Mouse (Mus musculus): ENCODE measurements around the gene Atp5g3. TPM values are rescaled to one million over a fixed set of nuclear protein-coding genes. Genes with fewer than 3 reads are reported as not detected.
"Not testable (repeated sequence)": the region's sequence is repeated elsewhere in the genome, so short reads cannot be mapped to it uniquely, and the experiment has no call there.

Gene Atp5g3
- polyA plus RNA-seq, 1 experiment from 2014 or later = 1,475 TPM

DNA sequence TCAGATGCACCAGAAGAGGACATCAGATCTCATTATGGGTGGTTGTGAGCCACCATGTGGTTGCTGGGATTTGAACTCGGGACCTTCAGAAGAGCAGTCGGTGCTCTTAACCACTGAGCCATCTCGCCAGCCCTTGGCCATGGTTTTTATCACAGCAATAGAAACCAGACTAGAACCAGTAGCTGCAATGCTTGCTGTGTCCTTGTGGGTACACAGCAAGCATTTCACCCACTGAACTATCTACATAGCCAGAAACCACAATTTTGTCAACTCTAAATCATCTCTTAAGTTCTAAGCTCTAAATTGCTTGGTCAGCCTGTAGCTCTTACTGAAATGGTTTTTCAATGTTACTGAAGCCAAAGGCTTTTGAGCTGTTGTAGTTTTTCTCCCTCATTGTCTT is 8.8 kb downstream of the Atp5g3 start:
- H3K4me2 ChIP-seq (replicated peaks; ENCODE audit: low read depth, low read length); H3K27ac ChIP-seq (ENCODE audit: low read length); H3K27me3 ChIP-seq (ENCODE audit: insufficient read depth, low read length); H3K4me3 ChIP-seq (ENCODE audit: low read length); H3K9me3 ChIP-seq (ENCODE audit: low read length); H3K9ac ChIP-seq (replicated peaks; ENCODE audit: low read length); H3K4me1 ChIP-seq (ENCODE audit: insufficient read depth, low read length); ATAC-seq (ENCODE audit: low FRiP score, low TSS enrichment): not testable (repeated sequence)
- H3K36me3 ChIP-seq (ENCODE audit: insufficient read depth, low read length) = peaks cover 12% of the 10 kb centered on the region
- 96% methylated on average over 3 of the region's 3 CpGs for WGBS

DNA sequence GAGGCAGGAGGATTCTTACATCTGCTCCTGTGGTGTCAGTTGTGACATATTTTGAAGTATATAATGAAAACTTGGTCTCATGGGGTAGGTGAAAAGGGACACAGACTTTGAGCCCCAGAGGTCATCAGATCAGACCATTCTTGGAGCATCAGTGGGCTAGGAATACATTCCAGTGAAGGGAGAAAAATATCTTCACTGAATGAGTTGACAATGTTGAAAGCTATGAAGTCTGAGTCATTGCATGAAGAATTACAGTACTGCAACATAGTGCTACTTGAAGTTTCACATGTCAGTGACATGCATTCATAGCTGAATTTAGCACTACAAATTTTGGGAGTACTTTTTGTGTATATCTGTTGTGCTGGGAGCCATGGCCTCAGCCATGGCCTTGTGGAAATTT is 10.0 kb downstream of the Atp5g3 start:
- no peak for ATAC-seq (ENCODE audit: low FRiP score, low TSS enrichment)
- Histone ChIP-seq H3K27me3 (ENCODE audit: insufficient read depth, low read length) (no peaks in the 10 kb centered on the region), H3K27ac (ENCODE audit: low read length) (no peak overlapping the region), H3K4me3 (ENCODE audit: low read length) (no peak overlapping the region), H3K9me3 (ENCODE audit: low read length) (no peaks in the 10 kb centered on the region), H3K9ac (replicated peaks; ENCODE audit: low read length) (no peak overlapping the region), H3K4me1 (ENCODE audit: insufficient read depth, low read length) (no peaks in the 10 kb centered on the region), H3K36me3 (ENCODE audit: insufficient read depth, low read length) (peaks cover under 1% of the 10 kb centered on the region; the same call in 1 of the 2 replicates), H3K4me2 (replicated peaks; ENCODE audit: low read depth, low read length) (no peak overlapping the region)

DNA sequence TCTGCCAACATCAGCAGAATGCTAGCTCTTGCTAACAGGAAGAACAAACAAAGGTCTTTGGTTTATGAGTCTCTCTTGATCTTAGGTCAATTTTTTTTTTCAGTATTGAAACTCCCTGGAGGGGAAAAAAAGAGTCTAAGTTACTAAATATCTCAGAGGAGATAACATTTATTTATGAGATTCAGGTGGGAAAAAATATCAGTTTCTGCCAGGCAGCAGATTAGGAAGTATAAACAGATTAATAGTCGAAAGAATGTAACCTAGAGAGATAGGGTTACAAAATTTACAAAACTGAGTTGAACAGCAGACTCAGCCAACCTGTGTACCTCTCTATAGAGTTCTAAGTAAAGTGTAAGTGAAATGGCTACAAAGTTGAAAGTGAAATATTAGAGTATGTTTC is 10.8 kb downstream of the Atp5g3 start:
- Histone ChIP-seq H3K4me2 (replicated peaks; ENCODE audit: low read depth, low read length) (no peak overlapping the region), H3K9me3 (ENCODE audit: low read length) (no peaks in the 10 kb centered on the region), H3K4me3 (ENCODE audit: low read length) (no peak overlapping the region), H3K27ac (ENCODE audit: low read length) (no peak overlapping the region), H3K9ac (replicated peaks; ENCODE audit: low read length) (no peak overlapping the region), H3K4me1 (ENCODE audit: insufficient read depth, low read length) (no peaks in the 10 kb centered on the region), H3K27me3 (ENCODE audit: insufficient read depth, low read length) (no peaks in the 10 kb centered on the region), H3K36me3 (ENCODE audit: insufficient read depth, low read length) (no peaks in the 10 kb centered on the region)
- WGBS = 49% methylated on average over 1 of the region's 1 CpGs
- ATAC-seq (ENCODE audit: low FRiP score, low TSS enrichment) = no peak

DNA sequence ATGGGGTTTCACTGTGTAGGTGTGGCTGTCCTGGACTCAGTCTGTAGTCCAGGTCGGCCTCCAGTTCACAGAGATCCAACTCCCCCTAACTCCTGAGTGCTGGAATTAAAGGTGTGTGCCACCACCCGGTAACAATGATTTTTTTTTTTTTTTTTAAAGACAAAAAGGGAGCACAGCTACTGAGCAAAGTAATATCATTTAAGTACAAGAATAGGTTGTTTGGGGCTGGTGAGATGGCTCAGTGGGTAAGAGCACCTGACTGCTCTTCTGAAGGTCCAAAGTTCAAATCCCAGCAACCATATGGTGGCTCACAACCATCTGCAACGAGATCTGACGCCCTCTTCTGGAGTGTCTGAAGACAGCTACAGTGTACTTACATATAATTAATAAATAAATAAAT is 14.2 kb downstream of the Atp5g3 start:
- H3K4me1 ChIP-seq (ENCODE audit: insufficient read depth, low read length); ATAC-seq (ENCODE audit: low FRiP score, low TSS enrichment); H3K4me3 ChIP-seq (ENCODE audit: low read length); H3K9me3 ChIP-seq (ENCODE audit: low read length); H3K4me2 ChIP-seq (replicated peaks; ENCODE audit: low read depth, low read length); H3K36me3 ChIP-seq (ENCODE audit: insufficient read depth, low read length); H3K27me3 ChIP-seq (ENCODE audit: insufficient read depth, low read length); H3K27ac ChIP-seq (ENCODE audit: low read length); H3K9ac ChIP-seq (replicated peaks; ENCODE audit: low read length): not testable (repeated sequence)
- WGBS = 66% methylated on average over 4 of the region's 4 CpGs

DNA sequence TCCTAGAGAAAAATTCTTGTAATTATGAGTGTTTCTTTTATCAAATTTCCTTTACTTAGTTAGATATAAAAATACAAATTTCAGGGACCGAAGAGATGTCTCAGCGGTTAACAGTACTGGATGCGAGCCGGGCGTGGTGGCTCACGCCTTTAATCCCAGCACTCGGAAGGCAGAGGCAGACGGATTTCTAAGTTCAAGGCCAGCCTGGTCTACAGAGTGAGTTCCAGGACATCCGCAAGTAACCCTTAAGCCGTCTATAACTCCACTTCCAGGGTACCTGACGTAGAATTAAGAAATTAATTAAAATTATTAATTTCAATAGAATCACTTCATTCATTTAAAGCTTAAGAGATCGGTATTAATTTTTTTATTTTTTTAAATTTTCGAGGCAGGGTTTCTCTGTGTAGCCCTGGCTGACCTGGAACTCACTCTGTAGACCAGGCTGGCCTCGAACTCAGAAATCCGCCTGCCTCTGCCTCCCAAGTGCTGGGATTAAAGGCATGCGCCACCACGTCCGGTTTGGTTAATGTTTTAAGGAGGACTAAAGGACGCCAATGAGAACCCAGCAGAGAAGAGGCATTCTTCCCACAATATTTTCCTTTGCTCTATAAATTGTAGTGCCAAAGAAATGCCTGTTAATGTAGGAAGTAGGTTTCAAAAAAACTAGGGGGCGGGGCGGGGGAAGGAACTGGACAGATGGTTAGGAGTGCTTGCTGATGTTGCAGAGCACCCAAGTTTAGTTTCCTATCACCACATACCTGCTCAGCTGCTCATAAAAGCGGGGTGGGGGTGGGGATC is 17.5 kb downstream of the Atp5g3 start:
- ATAC-seq (ENCODE audit: low FRiP score, low TSS enrichment) = no peak
- Histone ChIP-seq H3K4me3 (ENCODE audit: low read length) (peak overlapping the region; percentile 99), H3K4me2 (replicated peaks; ENCODE audit: low read depth, low read length) (peak overlapping the region; percentile 63), H3K36me3 (ENCODE audit: insufficient read depth, low read length) (no peaks in the 10 kb centered on the region), H3K27me3 (ENCODE audit: insufficient read depth, low read length) (no peaks in the 10 kb centered on the region), H3K4me1 (ENCODE audit: insufficient read depth, low read length) (peaks cover 9% of the 10 kb centered on the region; the same call in 1 of the 2 replicates), H3K9ac (replicated peaks; ENCODE audit: low read length) (peak overlapping the region; percentile 80), H3K27ac (ENCODE audit: low read length) (peak overlapping the region; percentile 84; the same call in 1 of the 2 replicates), H3K9me3 (ENCODE audit: low read length) (no peaks in the 10 kb centered on the region)
- 65% methylated on average over 22 of the region's 22 CpGs for WGBS

DNA sequence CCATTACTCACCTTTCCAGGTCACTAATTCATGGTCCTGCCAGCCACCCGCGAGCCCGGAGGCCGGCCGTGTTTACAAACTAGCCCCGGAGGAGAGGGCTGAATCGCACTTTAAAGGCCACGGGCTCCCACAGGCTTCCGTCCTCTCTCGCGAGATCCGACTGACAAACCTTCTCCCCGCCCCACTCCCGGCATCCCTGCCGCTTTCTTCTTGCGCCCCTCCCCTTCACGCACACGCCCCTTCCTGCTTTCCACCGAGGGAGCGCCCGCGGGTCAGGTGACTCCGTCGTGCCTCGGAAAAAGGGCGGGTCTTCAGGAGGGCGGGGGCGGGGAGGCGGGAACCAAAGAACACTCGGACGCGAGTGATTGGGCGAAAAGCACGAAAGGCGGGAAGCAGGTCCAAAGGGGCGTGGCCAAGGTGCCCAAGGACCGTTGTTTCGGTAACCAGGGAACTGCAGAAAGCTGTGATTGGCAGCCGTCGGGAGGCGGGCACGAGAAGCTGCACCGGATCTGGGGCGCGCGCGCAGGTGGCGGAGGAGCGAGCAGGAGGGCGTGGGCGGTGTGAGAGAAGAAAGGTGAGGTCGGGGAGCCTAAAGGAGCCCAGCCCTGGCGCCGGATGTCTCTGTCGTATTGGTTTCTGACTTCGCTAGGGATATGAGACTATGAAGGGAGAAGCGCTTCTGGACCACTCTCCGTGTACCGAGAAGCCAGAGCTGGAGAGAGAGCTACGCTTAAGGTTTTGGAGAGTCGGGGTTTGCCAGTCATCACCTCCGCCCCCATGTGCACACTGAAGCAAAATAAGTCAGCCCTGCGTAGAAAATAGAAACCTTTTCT is 18.4 kb downstream of the Atp5g3 start, which contains the start of gene Atf2:
TSS of gene Atf2 (minus strand) at position 176 of the 833 bp plus-strand sequence.
- peak; percentile 97 for ATAC-seq (ENCODE audit: low FRiP score, low TSS enrichment)
- H3K4me3 ChIP-seq (ENCODE audit: low read length) = peak within 1 kb of the TSS; percentile 99
- no peaks in the 10 kb centered on the region for H3K9me3 ChIP-seq (ENCODE audit: low read length)
- peak within 1 kb of the TSS; percentile 80 for H3K4me2 ChIP-seq (replicated peaks; ENCODE audit: low read depth, low read length)
- 0% methylated on average over 62 of the region's 63 CpGs for WGBS
- no peaks in the 10 kb centered on the region for H3K27me3 ChIP-seq (ENCODE audit: insufficient read depth, low read length)
- peaks cover 9% of the 10 kb centered on the region; the same call in 1 of the 2 replicates for H3K4me1 ChIP-seq (ENCODE audit: insufficient read depth, low read length)
- peak within 1 kb of the TSS; percentile 99 for H3K9ac ChIP-seq (replicated peaks; ENCODE audit: low read length)
- peak within 1 kb of the TSS; percentile 93 for H3K27ac ChIP-seq (ENCODE audit: low read length)
- no peaks in the 10 kb centered on the region for H3K36me3 ChIP-seq (ENCODE audit: insufficient read depth, low read length)

DNA sequence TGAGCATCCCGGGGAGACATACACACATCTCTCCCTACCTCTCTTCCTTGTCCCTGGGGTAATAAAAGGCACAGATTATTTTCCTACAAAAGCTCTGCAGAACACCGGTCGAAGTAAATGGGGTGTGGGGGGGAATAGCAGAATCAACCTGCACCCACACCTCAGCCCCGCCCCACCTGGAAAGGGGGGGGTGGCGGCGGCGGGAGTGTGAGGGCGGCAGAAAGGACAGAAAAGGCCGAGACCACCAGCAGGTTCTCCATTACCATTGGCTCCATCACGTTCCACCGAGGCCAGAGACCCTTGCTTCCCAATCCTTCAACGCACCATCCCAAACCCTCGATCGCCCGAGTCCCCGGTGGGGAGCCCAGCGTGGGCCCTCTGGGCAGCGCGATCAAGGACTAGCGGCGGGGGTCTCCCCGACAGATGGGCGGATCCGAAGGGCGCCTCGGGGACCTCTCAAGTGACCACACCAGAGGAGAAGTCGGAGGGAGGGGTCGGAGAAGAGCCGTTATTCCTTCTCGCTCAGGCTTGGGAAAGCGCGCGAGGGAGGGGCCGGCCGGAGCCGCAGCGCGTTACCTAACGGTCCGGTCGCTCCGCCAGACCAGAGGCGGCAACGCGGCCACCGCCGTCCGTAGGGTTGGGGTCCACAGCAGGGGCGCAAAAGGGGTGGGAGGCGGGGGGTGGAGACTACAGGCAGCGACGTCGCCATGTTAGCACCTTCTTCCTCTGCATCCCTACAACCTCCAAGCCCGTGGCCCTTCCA is 19.2 kb downstream of the Atp5g3 start:
- under 1% methylated on average over 51 of the region's 54 CpGs for WGBS

DNA sequence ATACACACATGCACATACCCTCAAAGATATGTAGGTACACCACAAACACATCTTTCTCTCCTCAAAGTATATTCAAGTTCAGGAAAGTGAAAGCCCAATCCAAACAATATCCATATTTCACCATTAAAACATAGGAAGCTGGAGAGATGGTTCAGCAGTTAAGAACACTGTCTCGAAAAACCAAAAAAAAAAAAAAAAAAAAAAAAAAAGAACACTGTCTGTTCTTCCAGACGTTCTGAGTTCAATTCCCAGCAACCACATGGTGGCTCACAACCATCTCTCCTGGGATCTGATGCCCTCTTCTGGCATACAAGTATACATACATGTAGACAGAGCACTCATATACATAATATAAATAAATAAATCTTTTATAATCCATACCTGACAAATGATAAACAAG is 25.1 kb downstream of the Atp5g3 start:
- Histone ChIP-seq H3K27ac (ENCODE audit: low read length) (no peak overlapping the region), H3K4me2 (replicated peaks; ENCODE audit: low read depth, low read length) (no peak overlapping the region), H3K27me3 (ENCODE audit: insufficient read depth, low read length) (no peaks in the 10 kb centered on the region), H3K9me3 (ENCODE audit: low read length) (no peaks in the 10 kb centered on the region), H3K36me3 (ENCODE audit: insufficient read depth, low read length) (no peaks in the 10 kb centered on the region), H3K9ac (replicated peaks; ENCODE audit: low read length) (no peak overlapping the region), H3K4me1 (ENCODE audit: insufficient read depth, low read length) (0 out of 2 replicates have a peak, but pooled peaks cover 5% of the 10 kb centered on the region), H3K4me3 (ENCODE audit: low read length) (no peak overlapping the region)
- 88% methylated on average over 2 of the region's 2 CpGs for WGBS
- no peak for ATAC-seq (ENCODE audit: low FRiP score, low TSS enrichment)

More for the DNA sequence above, 19.2 kb downstream of the Atp5g3 start:
- no peaks in the 10 kb centered on the region for H3K9me3 ChIP-seq (ENCODE audit: low read length)
- H3K4me2 ChIP-seq (replicated peaks; ENCODE audit: low read depth, low read length) = peak overlapping the region; percentile 80
- peaks cover 9% of the 10 kb centered on the region; the same call in 1 of the 2 replicates for H3K4me1 ChIP-seq (ENCODE audit: insufficient read depth, low read length)
- no peak; the same call in 1 of the 2 replicates for ATAC-seq (ENCODE audit: low FRiP score, low TSS enrichment)
- peak overlapping the region; percentile 93 for H3K27ac ChIP-seq (ENCODE audit: low read length)
- H3K9ac ChIP-seq (replicated peaks; ENCODE audit: low read length) = peak overlapping the region; percentile 99
- no peaks in the 10 kb centered on the region for H3K36me3 ChIP-seq (ENCODE audit: insufficient read depth, low read length)
- peak overlapping the region; percentile 99 for H3K4me3 ChIP-seq (ENCODE audit: low read length)
- no peaks in the 10 kb centered on the region for H3K27me3 ChIP-seq (ENCODE audit: insufficient read depth, low read length)

DNA sequence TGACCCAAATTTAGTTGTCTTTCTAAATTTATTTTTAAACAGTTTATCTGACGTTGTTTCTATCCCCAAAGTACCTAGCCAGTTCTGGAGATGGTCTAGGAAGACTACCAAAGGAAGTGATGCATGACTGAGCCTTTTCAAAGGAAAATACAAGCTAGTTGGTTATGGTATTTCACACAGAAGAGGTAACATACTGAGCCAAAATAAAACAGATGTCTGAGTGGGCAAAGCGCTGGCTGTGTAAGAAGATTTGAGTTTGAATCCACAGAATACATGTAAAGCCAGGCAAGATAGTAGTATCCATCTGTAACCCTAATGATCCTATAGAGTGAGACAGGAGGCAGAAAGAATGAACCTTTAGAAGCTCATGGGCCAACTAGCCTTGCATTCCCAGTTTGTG is 33.2 kb downstream of the Atp5g3 start:
- H3K4me1 ChIP-seq (ENCODE audit: insufficient read depth, low read length) = no peaks in the 10 kb centered on the region

More for the DNA sequence above, 33.2 kb downstream of the Atp5g3 start:
- no peak for ATAC-seq (ENCODE audit: low FRiP score, low TSS enrichment)
- WGBS = 86% methylated on average over 2 of the region's 2 CpGs
- Histone ChIP-seq H3K27me3 (ENCODE audit: insufficient read depth, low read length) (no peaks in the 10 kb centered on the region), H3K9ac (replicated peaks; ENCODE audit: low read length) (no peak overlapping the region), H3K4me3 (ENCODE audit: low read length) (no peak overlapping the region), H3K4me2 (replicated peaks; ENCODE audit: low read depth, low read length) (no peak overlapping the region), H3K36me3 (ENCODE audit: insufficient read depth, low read length) (no peaks in the 10 kb centered on the region), H3K9me3 (ENCODE audit: low read length) (no peaks in the 10 kb centered on the region), H3K27ac (ENCODE audit: low read length) (no peak overlapping the region)

Measured in kidney, embryonic 16.5 days (tissue).